Mouse (Mus musculus): ENCODE measurements at regions not wholly inside any gene's neighbourhood (a gene's known extent, or its start where the extent isn't known, plus 50 kb on each side); places are given as distances from the start of the nearest gene placed in this dataset.
A peak's percentile ranks its signal among the peaks of the same experiment; 100 is the strongest.

GRCm38 (mm10) chr13:107880551-107880950 is 163.7 kb upstream of the Smim15 start:
- no peak for DNase-seq (ENCODE audit: low spot score in 2 of 2)

GRCm38 (mm10) chr13:107879535-107879934 is 164.7 kb upstream of the Smim15 start:
- no peak for DNase-seq (ENCODE audit: low spot score in 2 of 2)

- no peak for DNase-seq (ENCODE audit: low spot score in 2 of 2)
Measured at GRCm38 (mm10) chr13:107878980-107879379, 165.3 kb upstream of the Smim15 start.

- DNase-seq (ENCODE audit: low spot score in 2 of 2): no peak
Measured at GRCm38 (mm10) chr13:107873244-107873667, 171.0 kb upstream of the Smim15 start.

- no peak for DNase-seq (ENCODE audit: low spot score in 2 of 2)
Measured at GRCm38 (mm10) chr13:107872574-107872973, 171.7 kb upstream of the Smim15 start.

GRCm38 (mm10) chr13:107872137-107872536 is 172.1 kb upstream of the Smim15 start:
- no peak for DNase-seq (ENCODE audit: low spot score in 2 of 2)

GRCm38 (mm10) chr13:107868906-107869305 is 175.3 kb upstream of the Smim15 start:
- no peak for DNase-seq (ENCODE audit: low spot score in 2 of 2)

GRCm38 (mm10) chr13:107866825-107867224 is 177.4 kb upstream of the Smim15 start:
- no peak for DNase-seq (ENCODE audit: low spot score in 2 of 2)

- no peak for DNase-seq (ENCODE audit: low spot score in 2 of 2)
Measured at GRCm38 (mm10) chr13:107862793-107863654, 181.2 kb upstream of the Smim15 start.

GRCm38 (mm10) chr13:107861384-107862134 is 182.7 kb upstream of the Smim15 start:
- no peak for DNase-seq (ENCODE audit: low spot score in 2 of 2)

GRCm38 (mm10) chr13:107857043-107857755 is 187.0 kb upstream of the Smim15 start:
- no peak for DNase-seq (ENCODE audit: low spot score in 2 of 2)

GRCm38 (mm10) chr13:107850907-107851560 is 193.2 kb upstream of the Smim15 start:
- DNase-seq (ENCODE audit: low spot score in 2 of 2): no peak

GRCm38 (mm10) chr13:107848871-107849270 is 195.4 kb upstream of the Smim15 start:
- DNase-seq (ENCODE audit: low spot score in 2 of 2): peak; percentile 23 to 49

GRCm38 (mm10) chr13:107847179-107848012 is 196.8 kb upstream of the Smim15 start:
- peak in 1 of 2 experiments; percentile 25 for DNase-seq (ENCODE audit: low spot score in 2 of 2)

GRCm38 (mm10) chr13:107846621-107847178 is 197.5 kb upstream of the Smim15 start:
- no peak for DNase-seq (ENCODE audit: low spot score in 2 of 2)

GRCm38 (mm10) chr13:107845838-107846237 is 198.4 kb upstream of the Smim15 start:
- DNase-seq (ENCODE audit: low spot score in 2 of 2): no peak

GRCm38 (mm10) chr13:107844085-107844484 is 200.2 kb upstream of the Smim15 start:
- DNase-seq (ENCODE audit: low spot score in 2 of 2): no peak

- no peak for DNase-seq (ENCODE audit: low spot score in 2 of 2)
Measured at GRCm38 (mm10) chr13:107838126-107838715, 206.0 kb upstream of the Smim15 start.

- no peak for DNase-seq (ENCODE audit: low spot score in 2 of 2)
Measured at GRCm38 (mm10) chr13:107837206-107837952, 206.9 kb upstream of the Smim15 start.
